Mouse (Mus musculus) ZHBTc4 (cell line): ENCODE measurements around the gene Spata2.

Source experiments
- DNase-seq: peaks from one replicate; pipeline ENCODE4 v3.0.0-alpha.2; 2011; ENCODE audit warnings: low read depth, low spot score

The Spata2 gene

GRCm38 (mm10) chr2:167492713-167493636, at the start of gene Spata2:
Spata2 (minus strand) TSS chr2:167492887.
- DNase-seq = peak; percentile 93

GRCm38 (mm10) chr2:167542361-167542760, 49.7 kb upstream of the Spata2 start:
- no peak for DNase-seq

- DNase-seq = no peak
Measured at GRCm38 (mm10) chr2:167541761-167542160, 49.1 kb upstream of the Spata2 start.

- no peak for DNase-seq
Measured at GRCm38 (mm10) chr2:167541324-167541723, 48.6 kb upstream of the Spata2 start.

GRCm38 (mm10) chr2:167540477-167541110, 47.9 kb upstream of the Spata2 start:
- DNase-seq = peak; percentile 93

- DNase-seq = peak; percentile 92
Measured at GRCm38 (mm10) chr2:167539536-167540476, 47.1 kb upstream of the Spata2 start.

GRCm38 (mm10) chr2:167538671-167539306, 46.1 kb upstream of the Spata2 start:
- DNase-seq = no peak

GRCm38 (mm10) chr2:167537476-167538297, 45.0 kb upstream of the Spata2 start, which contains the start of gene Snai1:
Snai1 (plus strand) TSS chr2:167538195.
- DNase-seq = peak; percentile 100

- DNase-seq = no peak
Measured at GRCm38 (mm10) chr2:167536320-167536945, 43.7 kb upstream of the Spata2 start.

GRCm38 (mm10) chr2:167533880-167534279, 41.2 kb upstream of the Spata2 start:
- no peak for DNase-seq

GRCm38 (mm10) chr2:167532131-167532530, 39.4 kb upstream of the Spata2 start:
- peak; percentile 75 for DNase-seq

- no peak for DNase-seq
Measured at GRCm38 (mm10) chr2:167530536-167530935, 37.8 kb upstream of the Spata2 start.

GRCm38 (mm10) chr2:167529935-167530513, 37.3 kb upstream of the Spata2 start:
- DNase-seq = peak; percentile 83

GRCm38 (mm10) chr2:167528278-167528677, 35.6 kb upstream of the Spata2 start:
- peak; percentile 58 for DNase-seq

- DNase-seq = peak; percentile 75
Measured at GRCm38 (mm10) chr2:167519606-167520252, 27.0 kb upstream of the Spata2 start.

- no peak for DNase-seq
Measured at GRCm38 (mm10) chr2:167515688-167516087, 23.0 kb upstream of the Spata2 start.

GRCm38 (mm10) chr2:167514641-167515040, 22.0 kb upstream of the Spata2 start:
- DNase-seq = no peak

- peak; percentile 56 for DNase-seq
Measured at GRCm38 (mm10) chr2:167512970-167513369, 20.3 kb upstream of the Spata2 start.

GRCm38 (mm10) chr2:167512365-167512764, 19.7 kb upstream of the Spata2 start:
- no peak for DNase-seq
